Mouse (Mus musculus) T-helper 2 cell (primary cell): ENCODE measurements around the gene Smpd4.

Experiments
- in situ Hi-C: fragments of 300-600 bp; cut with MboI, MseI; formaldehyde crosslinking; loops from one replicate; pipeline ENCODE4 v1.15.1; 2025; ENCODE audit warnings: high pct_unique_total_duplicates

Gene Smpd4

DNA sequence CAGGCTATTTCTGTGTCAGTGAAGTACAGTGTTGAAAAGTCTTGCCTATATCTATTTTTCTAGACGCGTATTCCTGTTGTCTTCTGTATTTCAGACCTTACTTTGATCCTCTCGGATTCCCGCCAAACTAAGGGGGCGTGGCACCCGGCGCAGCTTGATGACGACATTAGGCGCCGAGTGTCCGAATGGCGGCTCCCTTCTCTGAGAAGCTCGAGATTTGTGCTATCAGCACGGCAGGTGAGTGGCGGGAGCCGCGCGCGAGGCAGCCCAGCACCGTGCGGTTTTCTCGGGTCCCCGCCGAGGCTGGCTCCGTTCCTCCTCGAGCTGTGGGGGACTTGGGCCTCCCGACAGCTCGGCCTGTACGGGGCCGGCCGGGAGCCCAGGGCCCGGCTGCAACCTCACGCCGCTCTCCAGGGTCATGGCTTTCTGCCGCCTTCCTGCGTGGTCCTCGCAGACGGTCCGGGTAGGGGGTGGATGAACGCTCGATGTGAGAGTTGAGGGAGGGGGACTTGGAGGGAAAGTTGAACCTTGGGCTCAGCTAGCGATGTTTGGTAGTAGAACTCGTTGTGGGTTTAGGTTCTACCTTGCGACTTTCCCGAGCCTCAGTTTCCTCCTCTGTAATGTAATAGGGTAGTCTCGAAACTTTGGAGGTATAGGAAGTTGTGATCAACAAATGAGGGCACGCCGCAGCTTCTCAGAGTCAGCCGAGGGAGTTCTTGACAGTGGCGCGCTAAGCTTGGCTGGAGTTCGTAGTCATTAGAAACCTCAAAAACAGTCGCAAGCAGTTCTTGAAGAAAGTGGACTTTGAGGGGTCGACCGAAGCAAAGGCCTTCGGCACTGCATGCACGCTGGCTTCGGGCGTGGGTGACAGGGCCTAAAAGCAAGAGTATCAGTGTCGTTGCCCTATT, at the start of gene Smpd4:
Gene Smpd4, plus strand, starts transcription at position 157 of the 908 bp plus-strand sequence.
- in situ Hi-C loops, result loop anchor here (5.0 kb wide), 1 partner anchor 62 kb away; no protein-coding TSS in a partner anchor

DNA sequence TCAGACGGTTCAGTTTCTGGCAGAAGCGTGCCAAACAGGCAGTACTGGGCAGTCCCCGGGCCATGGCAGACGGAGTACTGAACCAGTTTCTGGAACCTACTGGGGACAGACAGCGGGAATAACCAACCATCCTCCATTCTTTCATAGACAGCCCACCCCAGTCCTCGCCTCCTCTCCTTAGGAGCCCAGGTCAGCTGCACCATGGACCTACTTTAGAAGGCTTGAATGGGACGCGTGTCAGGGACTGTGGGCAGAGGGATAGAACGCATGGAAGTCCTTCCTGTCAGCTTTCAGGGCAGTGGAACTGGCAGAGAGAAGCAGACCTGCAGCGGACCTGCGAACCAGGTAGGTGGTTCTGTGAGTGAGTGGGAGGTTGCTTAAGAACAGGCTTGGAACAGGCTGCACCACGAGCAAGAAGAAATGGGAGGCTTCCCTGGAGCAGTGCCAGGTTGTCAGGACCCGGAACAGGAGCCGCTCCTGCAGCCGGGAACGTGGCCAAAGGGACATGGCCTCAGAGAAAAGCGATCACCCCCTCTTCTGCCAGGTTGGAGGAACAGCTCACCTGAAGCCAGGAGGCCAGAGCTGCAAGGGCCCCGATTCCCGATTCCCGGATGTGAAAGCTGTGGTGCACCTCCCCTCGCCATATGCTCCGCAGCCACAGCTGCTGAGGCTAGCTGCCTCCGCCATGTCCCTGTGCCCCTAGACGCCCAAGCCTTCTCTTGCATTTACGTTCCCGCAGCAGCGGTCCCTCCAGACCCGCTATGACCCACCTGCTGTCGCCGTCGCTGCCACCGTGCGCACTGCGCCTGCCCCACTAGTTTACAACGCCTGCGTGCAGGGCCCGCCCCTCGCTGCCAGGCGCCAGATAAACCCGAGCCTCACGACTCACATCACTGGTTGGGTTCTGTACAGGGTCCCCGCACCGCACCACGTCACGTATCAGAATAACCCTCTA, 43.0 kb upstream of the Smpd4 start:
- in situ Hi-C loops, result no loop called here

DNA sequence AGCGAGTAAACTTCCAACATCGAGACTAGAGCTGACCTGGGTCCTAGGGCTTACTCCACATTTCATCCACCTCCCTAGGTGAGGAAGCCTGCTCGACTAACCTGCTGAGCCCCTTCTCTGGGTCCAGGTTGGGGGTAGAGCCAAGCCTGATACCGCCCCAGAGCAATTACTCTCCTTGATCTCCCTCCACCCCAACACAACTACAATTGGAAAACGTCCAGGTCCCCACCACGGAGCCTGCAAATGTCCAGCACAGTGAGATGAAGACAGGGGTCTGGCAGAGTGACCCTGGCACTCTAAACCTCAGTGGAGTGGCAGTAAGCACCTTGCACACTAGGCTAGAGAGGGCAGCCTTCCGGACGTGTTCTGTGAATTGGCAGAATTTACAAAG, 42.3 kb upstream of the Smpd4 start:
- in situ Hi-C loops, result no loop called here

DNA sequence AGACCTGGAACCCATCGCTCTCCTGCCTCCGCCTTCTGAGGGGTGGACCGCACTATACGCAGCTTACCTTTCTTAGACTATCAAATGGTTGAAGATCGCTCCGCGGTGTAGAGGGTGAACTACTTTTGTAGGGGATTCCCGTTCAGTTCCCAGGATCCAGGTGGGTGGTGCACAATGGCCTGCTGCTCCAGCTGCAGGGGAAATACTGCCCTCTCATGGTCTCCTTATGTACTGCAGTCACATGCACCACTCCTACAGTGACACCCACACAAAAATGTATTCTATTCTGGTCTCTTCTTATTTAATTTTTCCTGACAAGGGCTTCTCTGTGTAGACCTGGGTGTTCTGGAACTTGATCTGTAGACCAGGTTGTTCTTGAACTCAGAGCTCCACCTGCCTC, 36.1 kb upstream of the Smpd4 start, which contains the start of gene Slc7a4:
Gene Slc7a4, minus strand, starts transcription at position 151 of the 400 bp plus-strand sequence.
- in situ Hi-C loops, result no loop called here

DNA sequence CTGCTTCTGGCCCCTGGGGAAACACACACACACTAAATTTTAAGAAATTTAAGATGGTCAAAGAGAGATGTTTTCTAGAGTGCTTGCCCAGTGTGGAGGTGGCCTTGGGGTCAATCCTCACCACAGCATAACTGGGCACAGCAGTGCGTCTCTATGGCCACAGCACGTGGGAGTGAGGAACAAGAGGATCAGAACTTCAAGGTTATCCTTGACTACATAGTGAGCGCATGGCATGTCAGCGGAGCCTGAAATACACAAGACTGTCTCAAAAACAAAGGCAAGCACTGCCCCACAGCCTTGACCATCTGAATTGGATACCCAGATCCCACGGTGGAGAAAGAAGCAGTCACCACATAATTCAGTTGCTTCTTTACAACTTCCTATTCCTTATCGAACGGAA, 34.6 kb upstream of the Smpd4 start:
- in situ Hi-C loops, result no loop called here

DNA sequence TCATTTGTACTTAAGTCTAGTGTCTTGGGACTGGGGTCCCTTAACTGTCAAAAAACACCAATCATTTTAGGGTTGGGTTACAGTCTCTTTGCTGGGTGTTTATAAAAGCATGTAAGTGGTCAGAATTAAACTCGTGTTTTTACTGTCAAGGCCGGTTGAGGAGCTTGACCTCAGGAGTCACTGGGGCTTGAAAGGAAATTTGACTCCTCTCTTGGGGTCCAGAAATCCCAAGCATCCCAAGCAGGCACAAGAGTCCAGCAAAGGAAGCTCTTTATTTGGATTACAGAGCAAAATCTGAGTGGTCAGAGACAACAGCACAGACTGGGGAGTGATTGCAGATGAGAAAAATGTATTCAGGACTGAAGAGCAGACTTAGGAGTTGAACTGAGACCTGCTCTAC, 28.4 kb upstream of the Smpd4 start:
- in situ Hi-C loops, result loop anchor here (10.0 kb wide), 1 partner anchor 574 kb away; no protein-coding TSS in a partner anchor

DNA sequence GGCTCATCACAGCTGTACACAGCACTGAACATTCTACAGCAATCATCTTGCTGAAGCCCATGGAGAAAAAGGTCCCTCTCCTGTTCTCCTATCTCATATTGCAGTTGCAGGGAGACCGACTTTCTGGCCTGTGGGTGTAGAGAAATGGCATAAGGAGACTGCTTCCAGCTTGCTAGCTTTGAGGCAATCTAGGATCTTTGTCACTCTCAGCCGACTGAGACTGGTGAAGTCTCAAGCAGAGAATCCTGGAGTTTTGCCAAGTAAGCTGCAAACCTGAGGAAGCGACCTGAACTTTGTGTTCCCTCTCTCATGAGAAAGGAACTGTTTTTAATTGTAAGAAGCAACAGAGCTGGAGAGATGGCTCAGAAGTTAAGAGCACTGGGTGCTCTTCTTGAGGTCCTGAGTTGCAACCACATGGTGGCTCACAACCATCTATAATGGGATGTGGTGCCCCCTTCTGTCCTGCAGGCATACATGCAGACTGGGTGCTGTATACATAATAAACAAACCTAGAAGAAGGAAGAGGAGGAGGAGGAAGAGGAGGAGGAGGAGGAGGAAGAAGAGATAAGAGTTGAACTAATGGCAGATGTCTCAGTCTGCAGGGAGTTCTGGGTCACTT, 18.1 kb upstream of the Smpd4 start:
- in situ Hi-C loops, result no loop called here

DNA sequence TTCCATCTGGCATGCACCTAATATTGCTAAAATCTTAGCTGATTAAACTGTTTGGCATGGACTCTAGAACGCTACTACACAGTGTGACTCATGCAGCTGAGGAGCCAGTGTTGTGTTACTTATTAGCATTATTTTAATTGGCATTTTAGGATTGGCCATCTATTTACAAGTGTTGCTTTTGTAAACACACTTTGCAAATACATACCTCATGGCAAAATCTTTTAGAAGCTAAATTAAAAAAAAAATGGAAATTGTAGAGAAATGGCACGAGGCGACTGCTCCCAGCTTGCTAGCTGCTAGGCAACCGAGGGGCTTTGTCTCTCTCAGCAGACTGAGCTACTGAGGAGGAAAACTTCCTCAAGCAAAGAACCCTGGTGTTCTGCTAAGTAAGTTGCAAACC, 14.2 kb upstream of the Smpd4 start:
- in situ Hi-C loops, result no loop called here

DNA sequence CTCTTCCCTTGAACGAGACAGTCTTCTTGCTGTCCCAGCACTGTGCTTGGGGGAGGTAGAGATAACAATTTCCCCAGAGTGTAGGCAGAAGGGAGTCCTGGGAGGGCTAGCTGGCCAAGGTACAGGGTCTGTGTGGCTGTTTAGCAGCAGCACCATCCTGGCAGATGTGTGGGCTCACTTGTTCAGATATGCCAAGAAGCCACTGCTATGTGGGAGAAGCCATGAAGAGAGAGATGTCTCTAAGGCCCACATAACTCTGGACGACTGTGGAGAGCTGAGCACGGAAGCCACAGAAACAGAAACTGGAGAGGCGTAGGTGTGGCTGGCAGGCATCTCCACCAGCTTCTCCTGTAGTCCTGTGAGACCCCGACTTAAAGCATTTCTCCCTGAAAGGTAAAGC, 13.5 kb upstream of the Smpd4 start:
- in situ Hi-C loops, result no loop called here

DNA sequence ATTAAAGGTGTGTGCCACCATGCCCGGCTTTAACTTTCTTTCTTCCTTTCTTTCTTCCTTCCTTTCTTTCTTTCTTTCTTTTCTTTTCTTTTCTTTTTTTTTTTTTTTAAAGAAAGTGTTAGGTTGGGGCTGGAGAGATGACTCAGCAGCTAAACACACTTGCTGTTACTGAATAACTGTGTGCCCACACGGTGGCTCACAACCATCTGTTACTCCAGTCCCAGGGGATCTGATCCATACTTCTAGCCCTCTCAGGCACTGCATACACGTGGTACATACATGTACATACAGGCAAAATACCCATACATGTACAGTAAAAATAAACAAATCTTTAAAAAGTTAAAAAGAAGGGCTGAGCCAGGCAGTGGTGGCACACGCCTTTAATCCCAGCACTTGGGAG, 7.8 kb upstream of the Smpd4 start:
- in situ Hi-C loops, result no loop called here

DNA sequence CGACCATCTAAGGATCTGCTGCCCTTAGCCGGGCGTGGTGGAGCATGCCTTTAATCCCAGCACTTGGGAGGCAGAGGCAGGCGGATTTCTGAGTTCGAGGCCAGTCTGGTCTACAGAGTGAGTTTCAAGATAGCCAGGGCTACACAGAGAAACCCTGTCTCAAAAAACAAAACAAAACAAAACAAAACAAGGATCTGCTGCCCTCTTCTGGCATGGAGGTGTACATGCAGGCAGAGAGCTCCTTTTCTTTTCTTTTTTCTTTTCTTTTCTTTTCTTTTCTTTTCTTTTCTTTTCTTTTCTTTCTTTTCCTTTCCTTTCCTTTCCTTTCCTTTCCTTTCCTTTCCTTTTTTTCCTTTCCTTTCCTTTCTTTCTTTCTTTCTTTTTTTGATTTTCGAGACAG, 4.4 kb upstream of the Smpd4 start:
- in situ Hi-C loops, result loop anchor here (5.0 kb wide), 1 partner anchor 57 kb away; no protein-coding TSS in a partner anchor

DNA sequence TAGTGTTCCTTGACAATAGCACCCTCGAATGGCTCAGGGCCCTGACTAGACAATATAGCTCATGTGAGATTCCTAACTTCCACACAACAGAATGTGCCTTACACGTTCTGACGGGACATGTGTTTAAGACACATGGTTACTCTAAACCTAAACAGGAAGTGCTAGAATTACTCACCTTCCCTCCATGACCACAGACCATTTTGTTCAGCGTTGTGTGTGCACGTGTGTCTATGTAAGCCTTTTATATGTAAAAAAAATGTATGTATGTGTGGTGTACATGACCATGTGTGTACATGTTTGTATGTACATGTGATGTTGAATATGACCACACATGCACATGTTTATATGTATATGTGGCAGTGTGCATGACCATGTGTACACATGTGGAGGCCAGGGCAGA, 2.9 kb upstream of the Smpd4 start:
- in situ Hi-C loops, result loop anchor here (5.0 kb wide), 1 partner anchor 59 kb away; no protein-coding TSS in a partner anchor

DNA sequence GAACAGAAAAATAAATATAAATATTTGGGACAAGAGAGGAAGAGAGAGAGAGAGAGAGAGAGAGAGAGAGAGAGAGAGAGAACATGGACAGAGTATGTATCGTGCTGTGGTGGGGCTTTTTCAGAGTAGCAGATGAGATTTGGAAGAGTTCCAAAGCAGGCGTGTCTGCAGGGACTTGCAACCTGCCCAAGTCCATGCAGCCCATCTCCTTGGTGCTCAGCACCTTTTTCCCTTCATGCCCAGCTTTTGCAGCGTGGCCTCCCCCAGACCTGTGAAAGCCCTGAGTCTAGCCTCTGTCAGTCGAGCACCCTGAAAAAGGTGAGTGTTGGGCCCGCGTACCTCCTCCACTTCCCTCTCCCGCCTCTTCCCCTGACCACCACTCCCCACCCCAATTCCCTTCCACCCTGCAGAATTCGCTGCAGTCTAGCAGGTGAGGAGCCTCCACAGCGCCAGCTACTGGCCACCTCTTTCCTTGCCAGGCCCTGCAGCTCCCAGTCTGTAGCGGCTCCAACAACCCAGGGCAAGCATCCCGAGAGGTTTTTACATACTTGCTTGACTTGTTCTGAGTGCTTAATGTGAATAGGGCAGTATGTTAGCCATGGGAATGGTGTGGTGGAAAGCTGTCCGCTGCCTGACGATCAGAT, 1.1 kb upstream of the Smpd4 start:
- in situ Hi-C loops, result loop anchor here (5.0 kb wide), 1 partner anchor 61 kb away; no protein-coding TSS in a partner anchor

DNA sequence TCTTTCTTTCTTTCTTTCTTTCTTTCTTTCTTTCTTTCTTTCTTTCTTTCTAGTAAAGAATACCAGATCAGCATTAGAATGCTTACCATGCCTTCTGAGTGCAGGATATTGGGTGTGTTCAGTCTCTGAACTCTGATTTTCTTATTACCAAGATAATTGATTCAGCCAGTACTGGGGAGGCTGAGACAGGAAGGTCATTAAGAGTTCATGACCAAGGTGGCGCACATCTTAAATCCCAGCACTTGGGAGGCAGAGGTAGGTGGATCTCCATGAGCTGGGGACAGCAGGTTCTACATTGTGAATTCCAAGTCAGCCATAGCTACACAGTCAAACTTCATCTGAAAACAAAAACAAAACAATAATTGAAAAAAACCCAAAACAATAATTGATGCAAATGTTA, 2.8 kb downstream of the Smpd4 start:
- in situ Hi-C loops, result no loop called here

DNA sequence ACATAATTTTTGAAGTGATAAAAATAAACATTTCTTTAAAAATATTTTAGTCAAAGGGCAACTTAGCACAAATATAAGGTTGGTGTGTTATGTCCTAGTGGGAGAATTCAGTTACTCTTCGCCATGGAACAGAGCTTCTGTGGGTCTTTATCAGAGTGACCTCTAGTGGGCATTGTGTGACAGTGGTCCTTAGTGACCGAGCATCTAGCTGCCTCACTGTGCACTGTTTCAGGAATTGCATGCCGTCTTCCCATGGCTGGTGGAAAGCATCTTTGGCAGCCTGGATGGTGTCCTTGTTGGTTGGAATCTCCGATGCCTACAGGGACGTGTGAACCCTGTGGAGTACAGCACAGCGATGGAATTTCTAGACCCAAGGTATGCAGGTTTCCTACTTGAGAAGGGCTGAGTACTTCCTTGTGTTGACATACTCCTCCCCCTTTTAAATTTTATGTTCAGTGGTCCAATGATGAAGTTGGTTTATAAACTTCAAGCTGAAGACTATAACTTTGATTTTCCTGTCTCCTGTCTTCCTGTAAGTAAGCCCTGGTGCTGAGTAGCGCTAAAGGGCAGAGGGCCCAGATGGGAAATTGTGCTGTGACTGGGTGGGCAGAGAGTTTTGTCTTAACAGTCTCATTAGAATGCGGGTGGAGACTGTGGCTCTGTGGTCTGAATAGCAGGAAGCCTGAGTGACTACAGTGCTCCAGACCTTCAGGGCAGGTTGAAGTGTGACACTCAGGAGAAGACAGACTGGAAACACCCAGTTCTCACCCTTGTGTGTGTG, 6.5 kb downstream of the Smpd4 start:
- in situ Hi-C loops, result no loop called here

DNA sequence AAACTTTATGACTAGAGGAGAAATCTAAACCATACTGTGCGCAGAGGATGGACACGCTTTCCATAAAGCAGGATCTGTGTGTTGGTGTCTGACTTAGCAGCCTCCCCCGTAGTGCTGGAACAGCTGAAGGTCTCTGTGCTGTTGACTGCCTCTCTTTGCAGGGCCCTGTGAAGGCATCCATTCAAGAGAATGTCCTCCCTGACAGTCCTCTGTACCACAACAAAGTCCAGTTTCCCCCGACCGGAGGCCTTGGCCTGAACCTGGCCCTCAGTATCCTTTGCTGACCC, 7.1 kb downstream of the Smpd4 start:
- in situ Hi-C loops, result no loop called here

DNA sequence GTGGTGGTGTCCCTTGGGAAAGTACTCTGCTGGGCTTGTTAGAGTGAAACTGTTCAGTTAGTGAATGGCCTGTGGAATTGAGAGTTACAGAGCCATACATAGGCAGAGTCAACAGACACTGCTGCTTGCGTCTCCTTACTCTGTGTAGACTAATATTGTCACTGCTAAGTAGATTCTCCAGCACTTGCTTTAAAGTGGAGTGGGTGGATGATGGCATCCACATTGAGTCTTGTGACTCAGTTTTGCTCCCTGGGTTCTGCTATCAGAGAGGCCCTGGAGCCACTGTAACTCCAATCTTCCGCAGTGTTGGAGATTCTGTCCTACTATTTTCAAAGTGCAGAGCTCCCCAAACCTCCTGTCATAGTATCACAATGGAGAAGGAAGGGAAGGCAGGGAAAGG, 13.4 kb downstream of the Smpd4 start:
- in situ Hi-C loops, result no loop called here

DNA sequence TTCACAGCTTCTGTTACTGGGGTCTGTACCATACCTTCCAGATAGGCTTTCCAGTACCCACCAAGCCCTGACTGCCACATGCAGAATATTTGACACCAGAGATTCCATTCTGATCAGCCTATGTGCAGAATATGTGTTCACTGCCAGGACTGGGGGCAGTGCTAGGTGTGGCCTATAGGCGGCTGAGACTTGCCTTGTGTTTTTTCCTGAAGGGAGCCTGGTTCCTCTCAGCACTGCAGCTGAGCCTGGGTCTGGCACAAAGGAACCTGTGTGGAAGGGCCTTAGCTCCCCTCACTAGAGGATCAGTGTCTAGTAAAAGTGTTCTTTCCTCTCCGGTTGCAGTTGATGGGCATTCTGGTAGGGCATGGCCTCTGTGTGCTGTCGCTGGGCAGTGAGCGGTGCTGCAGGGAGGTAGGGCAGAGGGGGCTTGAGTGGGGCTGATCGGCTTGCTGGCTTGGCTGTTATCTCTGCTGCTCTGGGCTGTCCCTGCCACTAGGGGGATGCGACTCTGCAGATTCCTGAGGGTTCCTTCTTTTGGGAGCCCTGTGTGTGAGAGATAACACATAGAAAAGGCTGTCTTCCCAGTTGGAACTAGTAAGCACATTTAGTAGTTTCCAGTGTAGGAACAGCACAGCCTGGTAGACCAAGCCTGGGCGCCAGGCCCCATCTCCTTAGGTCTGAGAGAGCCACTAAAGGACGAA, 14.5 kb downstream of the Smpd4 start:
- in situ Hi-C loops, result no loop called here

DNA sequence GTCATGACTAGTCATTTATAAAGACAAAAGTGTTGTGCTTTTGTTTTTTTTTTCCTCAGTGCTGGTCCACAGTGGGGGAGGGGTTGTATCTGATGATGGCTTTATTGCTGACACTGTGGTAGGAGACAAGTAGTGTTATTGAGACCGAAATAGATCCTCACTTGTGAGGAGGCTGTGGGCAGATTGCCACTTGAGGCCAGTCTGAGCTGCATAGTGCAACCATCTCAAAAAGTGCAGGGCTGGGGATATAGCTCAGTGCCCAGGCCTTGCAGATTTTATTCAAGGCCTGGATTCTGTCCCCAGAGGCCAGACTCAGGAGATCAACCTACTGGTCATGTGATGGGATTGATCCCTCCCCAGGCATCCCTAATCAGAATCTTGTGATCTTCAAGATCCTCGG, 17.8 kb downstream of the Smpd4 start:
- in situ Hi-C loops, result no loop called here

DNA sequence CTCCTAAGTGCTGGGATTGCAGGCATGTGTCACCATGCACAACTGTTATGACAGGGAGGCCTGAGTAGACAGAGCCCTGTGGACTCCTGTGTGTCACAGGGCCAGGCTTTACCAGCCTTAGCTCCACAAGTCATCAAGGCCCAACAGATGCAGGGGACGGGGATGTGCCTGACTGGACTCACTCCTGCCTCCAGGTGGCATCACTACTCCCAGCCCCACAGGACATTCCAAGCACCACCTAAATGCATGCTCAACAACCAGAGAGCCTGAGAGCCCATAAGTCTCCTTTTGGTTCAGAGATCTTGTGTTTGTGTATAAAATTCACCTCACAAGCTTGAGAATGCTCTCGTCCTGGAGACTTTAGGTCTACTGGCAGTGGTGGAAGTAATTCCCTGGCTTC, 18.5 kb downstream of the Smpd4 start:
- in situ Hi-C loops, result no loop called here
